Mouse (Mus musculus) kidney, adult 2 months (tissue): ENCODE data around the gene Dok7.

ENCODE experiments used
- CTCF ChIP-seq: fragments of 200-500 bp; conservative IDR thresholded peaks from 2 replicates; pipeline ENCODE4 v1.5.1; 2011; ENCODE audit warnings: low read depth, mild to moderate bottlenecking, control low read depth, low read length, moderate library complexity, mixed read lengths; ENCODE audit not compliant: insufficient read depth, insufficient read length
- POLR2A ChIP-seq: fragments of 200-500 bp; IDR thresholded peaks from one replicate; pipeline ENCODE4 v1.6.1; 2011; ENCODE audit warnings: low read depth, low read length, control low read depth

DNA sequence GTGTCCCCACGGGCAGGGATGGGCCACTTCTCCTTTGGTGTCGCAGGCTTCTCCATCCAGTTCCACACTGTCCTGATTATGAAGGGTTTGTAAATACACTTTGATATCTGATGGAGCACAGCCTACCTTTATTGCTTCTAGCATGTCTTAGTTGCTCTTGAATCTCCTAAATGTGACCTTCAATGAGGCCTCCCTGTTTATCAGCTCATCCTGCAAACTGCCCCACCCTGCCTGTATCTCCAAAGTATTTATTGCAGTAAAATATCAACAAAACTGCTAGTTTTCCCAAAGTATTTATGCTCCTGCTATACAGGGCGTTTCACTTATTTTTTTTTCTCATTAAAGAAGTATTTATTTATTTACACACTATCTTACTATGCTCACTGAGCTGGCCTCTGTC lies 59.4 kb downstream of the Dok7 start:
- no peak for TF ChIP-seq CTCF
- TF ChIP-seq POLR2A, result no peak
